Comparison of ENCODE assay signal across 8 mouse cellular contexts in the genomic region with DNA sequence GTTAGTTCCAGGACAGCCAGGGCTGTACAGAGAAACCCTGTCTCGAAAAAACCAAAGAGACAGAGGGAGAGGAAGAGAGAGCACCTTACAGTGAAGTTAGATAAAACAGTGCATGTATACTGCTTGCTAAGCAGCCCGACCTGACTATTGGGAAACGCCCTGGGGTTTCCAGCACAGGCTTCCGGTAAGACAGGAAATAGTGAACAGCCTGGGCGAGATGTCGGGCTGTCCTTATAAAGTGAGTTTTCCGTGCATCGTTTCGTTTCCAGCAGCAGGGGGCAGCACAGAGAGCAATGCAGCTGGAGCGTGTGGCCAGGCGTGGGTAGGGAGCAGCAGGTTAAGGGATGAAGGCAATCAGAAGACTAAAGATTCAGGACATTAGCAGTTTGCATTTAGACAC. TPM values are rescaled to one million over a fixed set of nuclear protein-coding genes. Genes with fewer than 3 reads are reported as not detected.
DNase-seq lines count a peak whose midpoint lies in the region; ATAC-seq and TF ChIP-seq lines count a peak whose summit lies in the region.

No protein-coding gene starts in this region.

- H3K27ac ChIP-seq in embryonic facial prominence, embryonic 13.5 days, result no peak overlapping the region
- no peak overlapping the region for H3K27ac ChIP-seq in limb, embryonic 14.5 days (replicated peaks; ENCODE audit: low read depth, low read length)
- H3K27ac ChIP-seq in midbrain, embryonic 15.5 days, result no peak overlapping the region

- peak; percentile 74 for DNase-seq in 3134 (ENCODE audit: extremely low read depth, insufficient read length, low spot score)
- DNase-seq in adrenal gland, postnatal 10 days, result peak; percentile 80
- DNase-seq in heart, adult 9 months (ENCODE audit: low spot score in 2 of 2), result peak; percentile 73 to 85
- DNase-seq in kidney, adult 8-10 months, result peak; percentile 75 to 78
- peak; percentile 72 for DNase-seq in limb, embryonic 14.5 days (ENCODE audit: low spot score)
- DNase-seq in spleen, adult 18-20 months, result peak; percentile 60 to 76

- 18% methylated on average over 11 of the region's 11 CpGs for WGBS in embryonic facial prominence, embryonic 13.5 days
- WGBS in limb, embryonic 14.5 days, result 16% methylated on average over 11 of the region's 11 CpGs
- WGBS in midbrain, embryonic 15.5 days, result 23% methylated on average over 11 of the region's 11 CpGs

- no peaks in the 10 kb centered on the region for H3K9me3 ChIP-seq in embryonic facial prominence, embryonic 13.5 days
- H3K9me3 ChIP-seq in limb, embryonic 14.5 days (ENCODE audit: control insufficient read depth, low read length), result no peaks in the 10 kb centered on the region
- no peaks in the 10 kb centered on the region for H3K9me3 ChIP-seq in midbrain, embryonic 15.5 days

- H3K27me3 ChIP-seq in embryonic facial prominence, embryonic 13.5 days, result no peaks in the 10 kb centered on the region
- no peaks in the 10 kb centered on the region for H3K27me3 ChIP-seq in limb, embryonic 14.5 days (ENCODE audit: control insufficient read depth, insufficient read depth, low read length)
- H3K27me3 ChIP-seq in midbrain, embryonic 15.5 days (replicated peaks), result no peaks in the 10 kb centered on the region

- H3K4me1 ChIP-seq in embryonic facial prominence, embryonic 13.5 days, result 0 out of 2 replicates have a peak, but pooled peaks cover 6% of the 10 kb centered on the region
- no peaks in the 10 kb centered on the region for H3K4me1 ChIP-seq in limb, embryonic 14.5 days (ENCODE audit: control insufficient read depth, insufficient read depth, low read length)
- 0 out of 2 replicates have a peak, but pooled peaks cover 4% of the 10 kb centered on the region for H3K4me1 ChIP-seq in midbrain, embryonic 15.5 days

- no peak for ATAC-seq in embryonic facial prominence, embryonic 13.5 days (ENCODE audit: insufficient number of reproducible peaks, insufficient read depth, low FRiP score, low TSS enrichment, low read depth)
- ATAC-seq in limb, embryonic 14.5 days (ENCODE audit: low FRiP score, low read depth), result peak; percentile 70
- peak; percentile 72 for ATAC-seq in midbrain, embryonic 15.5 days (replicated peaks)

- H3K9ac ChIP-seq in embryonic facial prominence, embryonic 13.5 days, result no peak overlapping the region
- H3K9ac ChIP-seq in limb, embryonic 14.5 days (ENCODE audit: low read depth, low read length, severe bottlenecking), result no peak overlapping the region
- H3K9ac ChIP-seq in midbrain, embryonic 15.5 days, result no peak overlapping the region

- no peak for TF ChIP-seq POLR2A in limb, embryonic 14.5 days (IDR thresholded peaks at IDR 0.05; ENCODE audit: borderline replicate concordance, extremely low read depth, insufficient read depth, insufficient read length)

- H3K4me3 ChIP-seq in embryonic facial prominence, embryonic 13.5 days, result no peak overlapping the region
- no peak overlapping the region for H3K4me3 ChIP-seq in limb, embryonic 14.5 days (replicated peaks; ENCODE audit: low read length)
- H3K4me3 ChIP-seq in midbrain, embryonic 15.5 days, result no peak overlapping the region

- peak overlapping the region; percentile 15; the same call in 1 of the 2 replicates for H3K4me2 ChIP-seq in embryonic facial prominence, embryonic 13.5 days
- H3K4me2 ChIP-seq in limb, embryonic 14.5 days (replicated peaks; ENCODE audit: low read depth, low read length, severe bottlenecking), result 0 out of 2 replicates have a peak overlapping the region, but pooled peaks have one; percentile 15
- H3K4me2 ChIP-seq in midbrain, embryonic 15.5 days, result no peak overlapping the region; the same call in 1 of the 2 replicates

- H3K36me3 ChIP-seq in embryonic facial prominence, embryonic 13.5 days, result no peaks in the 10 kb centered on the region
- H3K36me3 ChIP-seq in limb, embryonic 14.5 days (ENCODE audit: control insufficient read depth, insufficient read depth, low read length), result no peaks in the 10 kb centered on the region
- no peaks in the 10 kb centered on the region for H3K36me3 ChIP-seq in midbrain, embryonic 15.5 days (replicated peaks)

RNA-seq across cellular contexts. Expression of gene Zmiz2, which starts 23.0 kb away (rescaled TPM):
- total RNA-seq in adrenal gland, postnatal 10 days (2021), result 10 to 100 TPM; 38.4 to 48.2 TPM
- 11.2 and 12.4 TPM in 2 replicates for polyA plus RNA-seq in embryonic facial prominence, embryonic 13.5 days (2015; fragmentation: Nextera tagmentation; extraction: Ambion mirVana)
- polyA plus RNA-seq in limb, embryonic 14.5 days (2012; rRNA removed), result 34.1 and 47.4 TPM in 2 replicates
- 12.4 and 12.9 TPM in 2 replicates for polyA plus RNA-seq in limb, embryonic 14.5 days (2014; fragmentation: Nextera tagmentation; extraction: Ambion mirVana)
- polyA plus RNA-seq in midbrain, embryonic 15.5 days (2015; fragmentation: Nextera tagmentation; extraction: Ambion mirVana), result 39.0 and 41.0 TPM in 2 replicates

RNA-seq across cellular contexts. Expression of gene Ppia, which starts 49.4 kb away (rescaled TPM):
- 1,000 to 10,000 TPM; 1,588 to 1,631 TPM for total RNA-seq in adrenal gland, postnatal 10 days (2021)
- 5,258 and 5,388 TPM in 2 replicates for polyA plus RNA-seq in embryonic facial prominence, embryonic 13.5 days (2015; fragmentation: Nextera tagmentation; extraction: Ambion mirVana)
- polyA plus RNA-seq in limb, embryonic 14.5 days (2012; rRNA removed), result 2,776 and 3,384 TPM in 2 replicates
- 4,586 and 4,744 TPM in 2 replicates for polyA plus RNA-seq in limb, embryonic 14.5 days (2014; fragmentation: Nextera tagmentation; extraction: Ambion mirVana)
- polyA plus RNA-seq in midbrain, embryonic 15.5 days (2015; fragmentation: Nextera tagmentation; extraction: Ambion mirVana), result 3,416 and 3,418 TPM in 2 replicates
